Mouse (Mus musculus) gastrocnemius, postnatal 36 days (tissue): Measurements from ENCODE around the gene A730009L09Rik. TPM values are rescaled to one million over a fixed set of nuclear protein-coding genes. Genes with fewer than 3 reads are reported as not detected.

Experiments
- DNase-seq, 2 experiments: peaks; one replicate each; pipeline ENCODE4 v3.0.0; 2022
- intact Hi-C: fragments of 180-260 bp; cut with DNase I; formaldehyde crosslinking; loops from one replicate; pipeline ENCODE4 v1.15.1; 2025
- total RNA-seq, 2 experiments: library from RNA; stranded (reverse); gene quantifications; 2 replicates each; pipeline ENCODE4 v1.2.3; 2021

A730009L09Rik gene
- total RNA-seq, 2 experiments from 2014 or later = not detected

GRCm38 (mm10) chr16:84558113-84558917 is 43.4 kb downstream of the A730009L09Rik start:
- no peak for DNase-seq
- intact Hi-C loops = no loop called here

GRCm38 (mm10) chr16:84559569-84560278 is 44.8 kb downstream of the A730009L09Rik start:
- intact Hi-C loops = loop anchor here (2.0 kb wide), 1 partner anchor 33 kb away; no protein-coding TSS in a partner anchor
- DNase-seq = no peak

GRCm38 (mm10) chr16:84560279-84560602 is 45.3 kb downstream of the A730009L09Rik start:
- DNase-seq = no peak
- intact Hi-C loops = loop anchor here (2.0 kb wide), 1 partner anchor 33 kb away; no protein-coding TSS in a partner anchor

Other genes starting within 250 kb of the A730009L09Rik start
- gene Mrpl39, start 220.6 kb downstream of the A730009L09Rik start, total RNA-seq = 10 to 100 TPM; 15.7 to 16.2 TPM